Mouse (Mus musculus): Measurements from ENCODE around the gene Flnc.

- TF ChIP-seq CTCF (IDR thresholded peaks at IDR 0.05; ENCODE audit: low read depth, low read length) (no peak), POLR2A (IDR thresholded peaks at IDR 0.05; ENCODE audit: extremely low read depth, insufficient read depth, low read length) (no peak)
These were observed 6.7 kb downstream of the Flnc start for GRCm38 (mm10) chr6:29439789-29440188.

Measured in liver, adult 2 months (tissue).